Mouse (Mus musculus): ENCODE data around the gene A2ml1. TPM values are rescaled to one million over a fixed set of nuclear protein-coding genes. Genes with fewer than 3 reads are reported as not detected.

The A2ml1 gene
- polyA plus RNA-seq, 1 experiment from 2014 or later, result 0.64 TPM

GRCm38 (mm10) chr6:128604512-128604911, 23.1 kb upstream of the A2ml1 start:
- H3K27ac ChIP-seq (ENCODE audit: low read depth), result no peak overlapping the region
- 34% methylated on average over 5 of the region's 5 CpGs for WGBS
- no peaks in the 10 kb centered on the region for H3K27me3 ChIP-seq (ENCODE audit: insufficient read depth, low read length)
- TF ChIP-seq CTCF (IDR thresholded peaks at IDR 0.05; ENCODE audit: low read depth), result peak; percentile 75
- H3K4me2 ChIP-seq, result no peak overlapping the region
- H3K9ac ChIP-seq, result no peak overlapping the region
- DNase-seq (peak; percentile 86), ATAC-seq (ENCODE audit: insufficient read depth) (no peak)
- no peaks in the 10 kb centered on the region for H3K36me3 ChIP-seq (ENCODE audit: insufficient read depth)
- no peaks in the 10 kb centered on the region for H3K9me3 ChIP-seq (ENCODE audit: low read depth, low read length)
- peaks cover 9% of the 10 kb centered on the region; the same call in 1 of the 2 replicates for H3K4me1 ChIP-seq (ENCODE audit: insufficient read depth)
- no peak overlapping the region for H3K4me3 ChIP-seq (ENCODE audit: low read depth, low read length)

GRCm38 (mm10) chr6:128602463-128603201, 21.2 kb upstream of the A2ml1 start:
- H3K4me3 ChIP-seq (ENCODE audit: low read depth, low read length), result no peak overlapping the region

GRCm38 (mm10) chr6:128602026-128602425, 20.6 kb upstream of the A2ml1 start:
- H3K9ac ChIP-seq, result no peak overlapping the region
- no peaks in the 10 kb centered on the region for H3K9me3 ChIP-seq (ENCODE audit: low read depth, low read length)
- no peak overlapping the region for H3K27ac ChIP-seq (ENCODE audit: low read depth)
- no peak overlapping the region for H3K4me3 ChIP-seq (ENCODE audit: low read depth, low read length)
- H3K4me2 ChIP-seq, result no peak overlapping the region
- H3K27me3 ChIP-seq (ENCODE audit: insufficient read depth, low read length), result no peaks in the 10 kb centered on the region
- H3K4me1 ChIP-seq (ENCODE audit: insufficient read depth), result peaks cover 9% of the 10 kb centered on the region; the same call in 1 of the 2 replicates
- H3K36me3 ChIP-seq (ENCODE audit: insufficient read depth), result no peaks in the 10 kb centered on the region
- ATAC-seq (ENCODE audit: insufficient read depth) (no peak), DNase-seq (peak; percentile 86)
- TF ChIP-seq CTCF (IDR thresholded peaks at IDR 0.05; ENCODE audit: low read depth), result no peak
- WGBS, result 24% methylated on average over 3 of the region's 3 CpGs

More at GRCm38 (mm10) chr6:128602463-128603201, 21.2 kb upstream of the A2ml1 start:
- Histone ChIP-seq H3K9me3 (ENCODE audit: low read depth, low read length) (no peaks in the 10 kb centered on the region), H3K4me2 (no peak overlapping the region), H3K36me3 (ENCODE audit: insufficient read depth) (no peaks in the 10 kb centered on the region), H3K27me3 (ENCODE audit: insufficient read depth, low read length) (no peaks in the 10 kb centered on the region), H3K9ac (no peak overlapping the region), H3K4me1 (ENCODE audit: insufficient read depth) (peaks cover 9% of the 10 kb centered on the region; the same call in 1 of the 2 replicates), H3K27ac (ENCODE audit: low read depth) (no peak overlapping the region)
- WGBS, result 65% methylated on average over 10 of the region's 10 CpGs
- no peak for DNase-seq
- TF ChIP-seq CTCF (IDR thresholded peaks at IDR 0.05; ENCODE audit: low read depth), result no peak
- ATAC-seq (ENCODE audit: insufficient read depth), result no peak

- H3K4me1 ChIP-seq (ENCODE audit: insufficient read depth), result peaks cover 10% of the 10 kb centered on the region; the same call in 1 of the 2 replicates
- WGBS, result 43% methylated on average over 4 of the region's 4 CpGs
- DNase-seq, result no peak
- H3K9ac ChIP-seq, result no peak overlapping the region
- no peak overlapping the region for H3K4me3 ChIP-seq (ENCODE audit: low read depth, low read length)
- TF ChIP-seq CTCF (IDR thresholded peaks at IDR 0.05; ENCODE audit: low read depth), result peak; percentile 52
- ATAC-seq (ENCODE audit: insufficient read depth), result no peak
- no peak overlapping the region for H3K27ac ChIP-seq (ENCODE audit: low read depth)
- H3K9me3 ChIP-seq (ENCODE audit: low read depth, low read length), result no peaks in the 10 kb centered on the region
- H3K36me3 ChIP-seq (ENCODE audit: insufficient read depth), result no peaks in the 10 kb centered on the region
- H3K4me2 ChIP-seq, result no peak overlapping the region
- no peaks in the 10 kb centered on the region for H3K27me3 ChIP-seq (ENCODE audit: insufficient read depth, low read length)
These were observed 18.1 kb upstream of the A2ml1 start for GRCm38 (mm10) chr6:128599555-128599954.

- Histone ChIP-seq H3K36me3 (ENCODE audit: insufficient read depth) (no peaks in the 10 kb centered on the region), H3K27me3 (ENCODE audit: insufficient read depth, low read length) (no peaks in the 10 kb centered on the region), H3K9me3 (ENCODE audit: low read depth, low read length) (no peaks in the 10 kb centered on the region), H3K27ac (ENCODE audit: low read depth) (no peak overlapping the region), H3K4me2 (no peak overlapping the region), H3K4me1 (ENCODE audit: insufficient read depth) (peaks cover 10% of the 10 kb centered on the region; the same call in 1 of the 2 replicates), H3K4me3 (ENCODE audit: low read depth, low read length) (no peak overlapping the region), H3K9ac (no peak overlapping the region)
- DNase-seq (no peak), ATAC-seq (ENCODE audit: insufficient read depth) (no peak)
- 47% methylated on average over 2 of the region's 2 CpGs for WGBS
- no peak for TF ChIP-seq CTCF (IDR thresholded peaks at IDR 0.05; ENCODE audit: low read depth)
These were observed 17.0 kb upstream of the A2ml1 start for GRCm38 (mm10) chr6:128598256-128599047.

DNA sequence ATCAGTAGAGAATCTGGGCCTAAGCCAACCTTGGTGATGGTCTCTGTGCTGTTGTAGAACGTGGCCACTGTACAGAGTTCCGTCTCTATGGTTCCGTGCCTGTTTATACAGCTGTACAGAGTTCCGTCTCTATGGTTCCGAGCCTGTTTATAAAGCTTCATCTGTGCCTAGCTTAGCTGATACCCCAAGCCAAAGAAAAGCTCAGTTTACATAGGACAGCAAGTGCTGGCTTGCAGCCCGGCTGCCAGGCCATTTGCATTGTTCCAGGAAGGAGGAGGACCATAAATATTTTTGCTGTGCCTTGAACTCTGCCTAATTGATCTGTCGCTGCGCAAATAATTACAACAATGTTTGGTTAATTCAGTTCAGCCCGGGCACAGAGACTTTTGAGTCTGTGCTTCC, 15.7 kb upstream of the A2ml1 start:
- no peaks in the 10 kb centered on the region for H3K9me3 ChIP-seq (ENCODE audit: low read depth, low read length)
- H3K36me3 ChIP-seq (ENCODE audit: insufficient read depth), result no peaks in the 10 kb centered on the region
- H3K27me3 ChIP-seq (ENCODE audit: insufficient read depth, low read length), result no peaks in the 10 kb centered on the region
- H3K27ac ChIP-seq (ENCODE audit: low read depth), result peak overlapping the region; percentile 78
- TF ChIP-seq CTCF (IDR thresholded peaks at IDR 0.05; ENCODE audit: low read depth), result no peak
- H3K4me2 ChIP-seq, result peak overlapping the region; percentile 53
- peak; percentile 100 for ATAC-seq (ENCODE audit: insufficient read depth)
- WGBS, result 6% methylated on average over 9 of the region's 9 CpGs
- H3K4me3 ChIP-seq (ENCODE audit: low read depth, low read length), result peak overlapping the region; percentile 15; the same call in 1 of the 2 replicates
- H3K4me1 ChIP-seq (ENCODE audit: insufficient read depth), result peaks cover 5% of the 10 kb centered on the region; the same call in 1 of the 2 replicates
- peak overlapping the region; percentile 30; the same call in 1 of the 2 replicates for H3K9ac ChIP-seq
- DNase-seq, result peak; percentile 94

DNA sequence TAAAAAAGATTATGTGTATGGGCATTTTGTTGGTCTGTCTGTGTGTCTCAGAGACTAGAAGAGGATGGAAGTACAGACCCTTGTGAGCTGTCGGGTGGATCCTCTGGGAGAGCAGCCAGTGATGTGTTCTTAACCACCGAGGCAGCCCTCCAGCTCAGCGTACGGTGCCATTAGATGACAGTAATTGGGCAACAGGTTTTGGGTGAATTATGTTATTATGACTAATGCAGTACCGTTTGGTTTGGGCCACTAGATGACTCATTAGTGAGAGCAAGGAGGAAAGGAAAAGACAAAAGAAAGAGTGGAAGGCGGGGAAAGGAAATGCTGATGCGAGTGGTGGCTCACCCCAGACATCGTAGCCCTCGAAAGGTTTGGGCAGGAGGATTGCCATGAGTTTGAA, 13.2 kb upstream of the A2ml1 start:
- no peak for ATAC-seq (ENCODE audit: insufficient read depth)
- 79% methylated on average over 9 of the region's 9 CpGs for WGBS
- H3K4me1 ChIP-seq (ENCODE audit: insufficient read depth), result peaks cover 4% of the 10 kb centered on the region; the same call in 1 of the 2 replicates

More for the DNA sequence above, 13.2 kb upstream of the A2ml1 start:
- no peak for DNase-seq
- H3K27ac ChIP-seq (ENCODE audit: low read depth), result no peak overlapping the region
- H3K36me3 ChIP-seq (ENCODE audit: insufficient read depth), result no peaks in the 10 kb centered on the region
- H3K27me3 ChIP-seq (ENCODE audit: insufficient read depth, low read length), result no peaks in the 10 kb centered on the region
- no peak overlapping the region for H3K4me3 ChIP-seq (ENCODE audit: low read depth, low read length)
- H3K9me3 ChIP-seq (ENCODE audit: low read depth, low read length), result no peaks in the 10 kb centered on the region
- TF ChIP-seq CTCF (IDR thresholded peaks at IDR 0.05; ENCODE audit: low read depth), result no peak
- H3K9ac ChIP-seq, result no peak overlapping the region
- no peak overlapping the region for H3K4me2 ChIP-seq
